Mouse (Mus musculus) cerebellum, adult 8-10 months (tissue): ENCODE data around the gene Mlana.

Source experiments
- DNase-seq: peaks from one replicate; pipeline ENCODE4 v3.0.0; 2022

The Mlana gene

DNA sequence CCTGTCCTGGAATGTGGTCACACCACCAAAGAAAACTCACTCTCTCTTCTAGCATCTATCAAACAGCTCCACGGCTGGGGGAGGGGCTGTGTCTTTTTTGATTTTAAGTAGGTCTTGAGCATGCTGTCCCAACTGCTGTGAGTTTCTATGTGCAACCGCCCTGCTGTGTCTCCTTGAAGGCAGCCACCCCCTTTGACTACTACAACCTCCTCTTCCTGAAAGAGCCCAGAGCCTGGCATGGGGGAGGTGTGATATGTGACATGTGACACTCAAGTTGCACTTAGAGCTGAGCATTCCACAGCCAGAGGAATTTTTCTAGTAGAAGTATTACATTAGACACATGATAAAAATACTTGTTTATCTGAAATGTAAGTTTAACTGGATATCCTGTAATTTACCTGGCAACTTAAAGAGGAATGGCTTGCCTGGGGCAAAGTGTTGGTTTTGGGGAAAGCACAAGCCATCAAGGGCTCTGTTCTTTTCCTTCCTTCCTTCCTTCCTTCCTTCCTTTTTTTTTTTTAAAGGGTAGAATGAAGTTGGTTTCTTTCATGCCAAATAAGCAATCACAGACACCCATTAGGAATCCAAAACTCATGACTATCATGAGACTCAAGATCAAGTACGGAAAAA is at the start of gene Mlana:
Gene Mlana, plus strand, starts transcription at position 580 of the 630 bp plus-strand sequence.
- DNase-seq: no peak

DNA sequence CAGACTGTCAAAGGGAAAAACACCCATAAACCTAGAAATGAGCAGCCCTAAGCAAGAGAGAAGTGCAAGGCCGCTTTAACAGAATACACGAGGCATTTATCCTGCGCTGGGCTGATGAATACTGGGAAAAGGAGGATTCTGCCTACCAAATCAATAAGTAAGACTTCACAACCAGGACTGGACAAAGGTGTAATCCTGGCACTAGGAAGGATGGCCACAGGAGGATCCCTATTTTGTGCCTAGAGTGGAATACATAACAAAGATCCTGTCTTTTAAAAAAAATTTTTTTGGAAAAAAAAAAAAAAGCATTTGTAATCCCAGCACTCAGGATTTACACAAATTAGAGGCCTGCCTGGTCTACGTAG is 49.1 kb upstream of the Mlana start:
- no peak for DNase-seq

DNA sequence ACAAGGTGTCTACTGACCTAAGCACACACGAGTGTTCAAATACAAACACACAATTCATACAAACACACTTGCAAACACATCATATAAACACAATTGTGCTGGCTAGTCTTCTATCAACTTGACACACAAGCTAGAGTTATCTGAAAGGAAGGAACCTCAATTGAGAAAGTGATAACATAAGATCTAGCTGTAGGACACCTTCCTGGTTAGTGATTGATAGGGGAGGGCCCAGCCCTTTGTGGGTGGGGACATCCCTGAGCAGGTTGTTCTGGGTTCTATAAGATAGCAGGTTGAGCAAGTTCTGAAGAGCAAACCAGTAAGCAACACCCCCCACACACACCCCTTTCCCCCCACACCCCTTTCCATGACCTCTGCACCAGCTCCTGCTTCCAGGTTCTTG is 47.9 kb upstream of the Mlana start:
- DNase-seq: no peak

DNA sequence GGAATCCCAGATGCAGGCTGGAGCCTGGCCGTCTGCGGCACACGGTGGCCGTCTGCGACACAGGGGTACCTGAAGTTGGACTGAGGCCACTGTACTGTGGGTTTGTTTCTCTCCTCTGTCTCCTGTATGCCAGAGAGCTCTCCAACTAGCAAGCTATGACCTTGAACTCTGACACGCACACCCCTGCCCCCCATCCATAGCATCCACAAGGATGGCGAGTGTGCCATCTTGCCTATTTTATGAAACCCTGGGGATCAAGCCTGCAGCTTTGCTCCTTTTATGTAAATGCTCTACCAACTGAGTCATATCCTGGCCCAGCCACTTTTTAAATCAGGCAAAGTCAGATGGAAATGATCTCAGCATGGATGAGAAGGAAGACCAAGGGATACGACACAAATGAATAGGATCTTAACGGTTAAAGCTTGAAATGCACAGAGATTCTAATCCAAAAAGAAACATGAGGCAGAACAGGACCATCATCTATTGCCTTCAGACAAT is 43.8 kb upstream of the Mlana start:
- no peak for DNase-seq

DNA sequence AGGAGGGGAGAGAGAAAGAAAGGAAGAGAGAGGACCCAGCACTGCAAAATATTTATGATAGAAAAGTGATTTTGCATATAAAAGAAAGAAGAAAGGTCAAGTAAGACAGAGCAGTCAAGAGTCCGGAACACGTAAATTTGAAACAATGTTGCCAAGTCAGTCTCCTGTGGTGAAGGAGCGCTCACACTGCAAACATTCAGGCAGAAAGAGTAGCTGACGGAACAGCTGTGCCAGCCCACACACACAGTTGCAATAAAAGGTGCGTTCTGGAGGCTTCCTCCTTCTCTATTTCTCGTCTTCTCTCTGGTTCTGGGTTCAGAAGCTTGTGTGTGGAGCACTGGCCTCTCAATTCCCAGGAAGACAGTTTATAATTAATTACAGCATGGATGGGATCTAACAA is 42.5 kb upstream of the Mlana start:
- no peak for DNase-seq

DNA sequence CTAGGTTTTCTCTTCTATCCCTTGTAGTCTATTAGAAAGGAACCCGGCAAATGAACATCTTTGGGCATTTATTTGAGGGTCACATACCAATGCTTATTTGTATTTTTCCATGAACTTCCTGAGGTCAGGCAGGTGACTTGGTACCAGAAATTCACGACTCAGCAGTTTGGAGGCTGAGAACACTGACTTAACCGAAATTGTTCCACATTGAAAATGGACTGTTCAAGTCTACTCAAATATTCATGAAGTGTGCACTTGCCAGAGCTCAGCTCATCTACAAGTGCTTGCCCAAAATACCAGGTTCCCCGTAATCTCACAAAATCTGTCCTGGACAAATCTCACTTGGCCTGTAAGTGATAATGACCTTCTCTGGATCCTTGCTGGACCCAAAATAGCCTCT is 41.6 kb upstream of the Mlana start:
- no peak for DNase-seq

DNA sequence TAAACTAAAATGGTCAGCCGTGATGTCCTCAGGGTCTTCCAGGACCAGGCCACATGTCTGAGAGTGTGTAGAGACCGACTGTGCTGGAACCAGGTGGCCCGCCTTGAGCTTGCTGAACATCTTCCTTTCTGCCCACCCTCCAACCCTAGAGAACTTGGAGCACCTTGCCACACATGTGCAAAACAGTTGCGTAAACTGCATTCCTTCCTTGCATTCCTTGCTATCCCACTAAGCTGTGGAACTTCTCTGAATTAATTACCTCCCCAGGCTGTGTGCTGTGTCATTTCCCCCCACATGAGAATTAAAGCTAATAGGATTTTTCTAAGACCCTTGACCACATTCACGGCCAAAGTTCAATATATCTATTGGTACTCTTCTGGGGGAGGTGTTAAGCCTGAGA is 41.0 kb upstream of the Mlana start:
- DNase-seq: no peak

DNA sequence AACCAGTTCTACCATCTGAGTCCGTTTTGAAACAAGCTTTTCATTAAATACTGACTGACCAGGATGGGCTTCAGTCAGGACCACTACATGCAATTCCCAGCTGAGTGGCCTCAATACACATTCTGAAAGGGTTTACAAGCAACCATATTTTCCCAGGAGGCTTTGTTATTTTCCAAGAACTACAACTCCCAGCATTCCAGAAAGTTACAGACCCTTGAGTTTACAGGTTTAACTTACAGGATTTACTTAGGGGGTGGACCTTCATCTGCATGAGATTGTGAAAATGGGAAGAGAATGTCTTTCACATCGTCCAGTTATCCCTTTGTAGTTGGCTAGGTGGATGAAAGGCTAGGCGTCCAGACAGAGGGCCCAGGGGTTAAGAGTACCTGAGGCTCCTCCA is 40.6 kb upstream of the Mlana start:
- no peak for DNase-seq

DNA sequence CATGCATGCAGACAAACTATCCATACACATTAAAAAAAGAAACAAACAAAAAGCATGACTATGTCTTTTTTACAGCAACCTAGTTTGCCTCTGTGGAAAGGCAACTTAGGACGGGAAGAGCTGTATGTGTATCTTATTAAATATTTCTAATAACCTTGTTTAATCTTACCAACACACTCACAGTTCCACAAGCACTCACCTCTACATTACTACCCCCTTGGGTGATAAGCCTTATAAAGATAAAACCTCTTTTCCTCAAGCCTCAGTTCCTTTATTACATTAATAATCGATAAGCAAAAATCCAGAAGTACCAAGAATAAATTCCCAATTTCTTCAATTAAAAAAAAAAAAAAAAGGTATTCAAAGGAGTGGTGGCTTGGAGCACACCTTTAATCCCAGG is 40.1 kb upstream of the Mlana start:
- DNase-seq: no peak

DNA sequence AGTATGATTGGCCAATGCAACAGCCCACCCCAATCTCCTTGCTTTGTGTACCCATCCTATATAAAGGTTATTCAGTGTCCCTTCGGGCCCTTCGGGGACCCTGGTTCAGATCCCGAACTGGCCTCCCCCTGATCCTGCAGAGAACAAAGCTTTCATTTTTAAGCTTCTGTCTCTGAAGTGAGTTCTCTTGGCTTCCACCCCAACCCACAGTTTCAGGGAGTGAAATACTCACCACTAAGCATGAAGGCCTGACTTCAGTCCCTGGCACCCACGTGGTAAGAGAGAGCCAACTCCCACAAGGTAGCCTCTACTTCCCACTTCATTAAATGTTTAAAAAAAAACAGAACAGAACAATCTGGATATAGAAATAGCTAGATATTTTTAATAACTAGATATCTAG is 38.8 kb upstream of the Mlana start:
- DNase-seq: no peak

DNA sequence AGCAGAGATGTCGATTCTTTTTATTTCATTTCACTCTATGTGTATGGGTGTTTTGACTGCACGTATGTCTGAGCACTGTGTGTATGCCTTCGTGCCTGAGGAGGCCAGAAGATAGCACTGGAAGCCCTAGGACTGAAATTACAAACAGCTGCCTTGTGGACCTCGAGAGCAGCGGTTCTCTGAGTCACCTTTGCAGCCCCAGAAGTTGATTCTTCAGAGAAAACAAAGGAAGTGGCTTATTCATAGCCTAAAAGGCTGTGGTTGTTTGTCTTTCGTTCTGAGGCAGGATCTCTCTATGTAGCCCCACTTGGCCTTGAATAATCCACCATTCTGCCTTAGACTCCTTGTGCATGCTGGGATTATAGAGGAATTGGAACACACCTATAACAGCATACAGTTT is 37.9 kb upstream of the Mlana start:
- no peak for DNase-seq

DNA sequence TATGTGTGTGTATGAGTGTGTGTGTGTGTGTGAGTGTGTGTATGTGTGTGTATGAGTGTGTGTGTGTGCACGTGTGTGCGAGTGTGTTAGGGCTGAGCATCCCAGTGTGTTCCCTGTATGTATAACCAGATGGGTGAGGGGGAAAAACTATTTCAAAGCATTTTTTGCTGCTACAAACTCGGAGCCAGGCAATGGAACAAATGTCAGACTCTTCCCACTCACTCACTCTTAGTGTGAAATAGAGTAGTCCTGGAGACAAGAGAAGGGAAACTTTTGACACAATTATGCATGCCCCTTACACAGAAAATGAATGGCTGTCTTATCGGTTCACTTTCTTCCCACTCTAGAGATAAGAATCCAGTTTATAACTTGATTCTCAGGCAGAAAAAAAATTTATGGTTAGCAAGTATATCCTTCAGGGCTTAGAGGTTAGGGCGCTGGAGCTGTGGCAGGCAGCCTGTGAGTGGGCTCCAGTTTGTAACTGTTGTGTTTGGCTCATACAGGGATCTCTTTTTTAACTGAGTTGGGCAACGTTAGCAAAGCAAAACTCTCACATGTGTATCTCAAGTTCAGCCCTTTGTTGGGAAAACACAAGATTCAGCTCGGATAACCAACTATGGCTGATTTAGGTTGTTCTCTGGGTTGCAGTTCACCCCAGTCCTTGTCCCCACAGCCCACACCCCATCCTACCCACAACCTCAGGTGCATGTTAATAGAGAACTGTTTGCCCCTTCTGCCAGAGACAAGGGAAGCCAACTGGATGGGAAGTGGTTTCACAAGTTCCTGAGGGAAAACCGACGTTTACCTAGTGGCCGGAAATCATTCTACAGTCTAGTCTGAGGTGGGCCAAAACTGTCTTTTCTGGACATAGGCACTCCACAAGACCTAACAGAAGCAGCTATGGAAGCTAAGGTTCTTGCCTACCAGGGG is 36.5 kb upstream of the Mlana start:
- DNase-seq: no peak

DNA sequence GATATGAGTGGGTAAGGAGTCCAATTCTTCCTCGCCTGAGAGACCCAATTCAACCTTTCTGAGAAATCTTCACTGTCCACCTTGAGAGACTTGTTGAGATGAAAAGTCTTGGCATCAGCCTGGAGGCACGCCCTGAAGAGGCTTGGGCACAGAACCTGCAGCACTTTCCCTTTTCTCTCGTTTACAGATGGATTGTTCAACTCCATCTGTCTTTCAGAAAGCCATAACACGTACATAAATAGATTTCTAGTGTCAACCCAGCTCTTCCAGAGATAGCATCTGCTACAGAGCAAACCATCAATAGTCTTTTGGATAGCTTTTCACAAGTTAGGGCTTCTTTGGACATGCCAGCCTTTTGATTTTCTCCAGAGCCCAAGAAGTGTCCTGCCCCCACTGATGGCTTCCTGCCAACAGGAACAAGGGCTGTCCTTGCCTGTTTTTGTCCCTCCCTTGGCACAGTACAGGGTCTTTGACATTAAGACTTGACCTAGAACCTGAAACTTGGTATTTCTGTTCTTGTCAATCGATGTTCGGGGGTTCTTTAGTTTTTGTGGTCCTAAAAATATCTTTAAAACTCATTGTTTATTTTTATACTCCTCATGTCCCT is 35.5 kb upstream of the Mlana start:
- no peak for DNase-seq

DNA sequence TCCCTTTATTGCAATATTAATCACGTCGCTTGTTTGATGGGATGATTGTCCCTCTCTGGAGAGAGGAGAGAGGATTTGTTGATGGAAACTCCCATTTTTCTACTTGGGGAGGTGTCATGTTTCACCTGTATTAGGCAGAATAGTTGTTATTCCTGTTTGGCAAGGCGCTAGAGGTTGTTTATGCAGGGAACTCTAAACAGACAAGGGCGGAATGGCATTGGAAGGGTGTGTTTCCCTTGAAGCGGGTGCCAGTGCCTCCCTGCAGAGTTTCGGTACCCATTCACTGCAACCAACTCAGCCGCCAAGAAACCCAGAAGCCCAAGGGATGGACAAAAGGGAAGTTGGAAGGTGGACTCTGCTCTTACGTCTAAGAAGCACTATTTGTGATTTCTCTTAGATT is 33.8 kb upstream of the Mlana start:
- DNase-seq: no peak

DNA sequence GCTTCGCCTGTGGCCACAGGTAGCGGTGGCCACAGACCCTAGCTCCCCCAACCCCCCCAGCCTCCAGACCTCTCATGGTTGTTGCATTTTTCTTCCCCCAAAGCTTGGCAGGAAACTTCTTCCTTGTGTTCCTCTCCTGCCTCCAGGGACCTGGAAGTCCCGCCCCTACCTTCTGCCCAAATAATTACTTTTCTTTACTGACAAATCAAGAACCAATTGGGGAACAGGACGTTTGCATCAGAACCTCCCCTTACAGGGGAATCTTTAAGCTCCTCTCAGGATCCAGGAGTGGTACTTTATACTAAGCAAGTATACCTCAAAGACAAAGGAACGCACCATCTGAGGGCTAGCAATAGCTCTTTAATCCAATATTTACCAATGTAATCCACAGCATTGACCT is 32.7 kb upstream of the Mlana start:
- DNase-seq: no peak

DNA sequence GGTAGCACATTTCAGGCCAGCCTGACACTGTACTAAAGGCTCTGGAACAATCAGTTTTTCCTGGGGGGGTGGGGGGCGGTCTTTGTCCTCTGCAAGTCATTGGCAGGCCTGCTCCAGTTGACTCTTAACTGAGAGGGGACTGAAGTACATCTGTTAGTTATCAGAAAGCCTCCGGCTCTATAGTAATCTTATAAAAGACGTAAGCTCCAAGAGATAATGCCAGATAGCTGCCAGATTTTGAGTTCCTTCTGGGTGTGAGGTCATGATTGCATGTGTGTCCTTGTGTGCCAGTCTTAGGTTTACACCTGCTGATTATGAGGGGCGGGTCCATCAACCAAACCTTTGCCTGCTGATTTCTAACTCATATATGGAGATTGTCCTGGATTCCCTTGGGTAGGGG is 31.5 kb upstream of the Mlana start:
- no peak for DNase-seq

DNA sequence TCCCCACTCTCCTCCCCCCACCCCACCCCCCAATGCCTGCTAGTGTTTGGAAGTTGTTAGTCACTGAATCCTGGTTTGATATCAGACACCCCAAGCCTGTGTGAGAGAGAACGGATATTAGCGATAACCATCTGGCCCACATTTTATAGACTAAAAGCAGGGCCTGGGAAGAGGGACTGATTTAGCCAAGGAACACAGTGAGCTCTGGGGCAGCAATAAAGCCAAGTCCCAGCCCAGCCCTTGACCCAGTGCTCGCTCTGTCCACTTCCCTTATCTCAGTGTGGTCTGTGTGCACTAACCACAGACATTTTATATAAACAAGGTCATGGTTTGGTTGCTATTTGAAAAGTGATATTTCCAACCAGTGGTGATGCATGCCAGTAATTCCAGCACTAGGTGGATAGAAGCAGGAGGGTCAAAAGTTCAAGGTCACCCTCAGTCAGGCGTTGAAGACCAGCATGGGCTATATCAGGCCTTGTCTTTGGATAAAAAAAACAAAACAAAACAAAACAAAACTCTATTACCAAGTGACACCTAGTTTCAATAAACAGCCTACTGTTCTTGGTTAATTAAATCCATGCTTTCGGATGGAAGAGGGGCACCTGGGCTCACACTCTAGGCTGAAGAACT is 30.5 kb upstream of the Mlana start:
- DNase-seq: no peak

DNA sequence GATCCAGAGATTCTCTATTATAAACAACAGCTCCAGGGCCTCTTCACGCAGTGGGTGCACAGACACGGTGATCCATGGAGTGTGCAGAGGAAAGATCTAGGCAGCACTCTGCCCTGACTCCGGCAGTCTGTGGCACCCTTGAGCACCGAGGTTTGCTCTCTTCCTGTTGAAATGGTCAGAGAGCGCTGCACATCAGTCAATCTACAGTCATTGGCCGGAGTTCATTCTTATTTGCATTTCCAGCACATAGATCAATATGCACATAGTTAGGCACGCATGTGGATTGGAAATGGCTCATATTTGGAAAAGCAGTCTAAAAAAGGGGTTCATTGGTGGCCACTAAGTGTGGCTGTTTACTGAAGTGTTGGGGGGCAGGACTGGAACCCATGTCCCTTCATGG is 29.5 kb upstream of the Mlana start:
- DNase-seq: no peak

DNA sequence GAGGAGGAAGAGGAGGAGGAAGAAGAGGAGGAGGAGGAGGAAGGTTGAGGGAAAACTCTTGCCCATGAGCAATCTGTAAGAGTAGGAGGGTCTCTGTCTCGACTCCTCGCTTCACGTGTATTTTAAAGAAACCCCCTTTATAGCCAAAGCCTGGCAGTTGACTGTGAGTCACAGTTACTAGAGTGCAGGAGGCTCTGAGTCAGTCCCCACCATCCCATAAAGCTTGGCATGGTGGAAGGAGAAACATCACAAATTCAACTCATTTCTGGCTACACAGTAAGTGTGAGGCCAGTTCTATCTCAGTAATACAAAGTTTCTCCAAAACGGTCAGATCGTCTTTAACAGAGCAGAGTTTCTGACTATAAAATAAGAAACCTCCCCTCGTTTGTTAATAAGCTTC is 27.4 kb upstream of the Mlana start:
- DNase-seq: no peak

DNA sequence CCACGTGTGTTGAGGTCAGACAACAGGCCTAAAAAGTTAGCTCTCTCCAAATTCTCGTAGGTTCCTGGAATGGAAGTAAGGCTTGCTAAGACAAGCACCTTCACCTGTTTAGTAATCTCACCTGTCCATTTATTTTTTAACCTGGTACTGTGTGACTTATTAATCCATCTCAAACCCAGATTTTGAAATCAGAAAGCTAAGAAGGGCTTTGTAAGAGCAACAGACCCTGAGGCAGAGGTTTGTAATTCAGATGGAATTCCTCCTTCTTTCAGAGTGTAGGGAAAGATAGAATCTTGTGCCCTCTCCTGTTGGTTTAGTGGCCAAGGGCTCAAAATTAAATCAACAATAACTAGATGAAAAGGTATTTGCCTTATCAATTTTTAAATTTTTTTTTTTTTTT is 26.5 kb upstream of the Mlana start:
- no peak for DNase-seq

DNA sequence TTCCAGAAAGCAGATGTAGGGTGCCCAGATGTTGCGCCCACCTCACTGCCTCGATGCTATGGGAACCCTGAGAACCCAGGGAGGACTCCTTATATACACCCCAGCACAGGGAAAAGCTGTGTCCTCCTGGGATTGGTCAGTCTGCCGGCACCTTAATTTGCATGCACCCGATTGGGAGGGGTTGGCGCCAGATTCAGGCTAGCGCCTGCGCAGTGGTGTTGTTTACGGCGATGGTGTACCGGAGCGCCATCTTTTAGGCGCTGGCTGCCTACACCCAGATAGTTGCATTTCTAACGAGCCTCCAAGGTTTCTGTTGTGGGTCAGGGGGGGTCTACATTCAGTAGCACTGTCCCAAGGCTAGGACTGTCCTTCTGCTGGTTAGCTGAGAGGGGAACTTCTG is 25.0 kb upstream of the Mlana start:
- DNase-seq: no peak

DNA sequence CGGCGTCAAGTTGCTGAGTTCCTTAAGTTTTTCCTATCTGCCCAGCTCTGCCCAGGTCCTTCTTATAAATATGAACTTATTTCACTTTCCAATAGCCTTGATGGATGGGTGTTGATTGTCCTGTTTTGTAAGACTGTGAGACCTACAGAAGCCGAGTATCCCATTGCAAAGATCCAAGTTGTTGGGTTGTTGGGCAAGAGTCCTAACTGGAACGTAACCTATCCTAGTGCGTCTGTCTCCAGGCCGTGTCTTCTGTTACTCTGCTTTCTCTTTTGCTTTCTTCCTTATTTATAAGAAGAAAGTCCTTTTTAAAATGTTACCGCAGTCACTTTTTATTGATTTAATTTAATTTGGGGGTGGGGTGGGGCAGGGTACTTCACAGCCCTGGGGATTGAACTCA is 22.7 kb upstream of the Mlana start:
- no peak for DNase-seq

DNA sequence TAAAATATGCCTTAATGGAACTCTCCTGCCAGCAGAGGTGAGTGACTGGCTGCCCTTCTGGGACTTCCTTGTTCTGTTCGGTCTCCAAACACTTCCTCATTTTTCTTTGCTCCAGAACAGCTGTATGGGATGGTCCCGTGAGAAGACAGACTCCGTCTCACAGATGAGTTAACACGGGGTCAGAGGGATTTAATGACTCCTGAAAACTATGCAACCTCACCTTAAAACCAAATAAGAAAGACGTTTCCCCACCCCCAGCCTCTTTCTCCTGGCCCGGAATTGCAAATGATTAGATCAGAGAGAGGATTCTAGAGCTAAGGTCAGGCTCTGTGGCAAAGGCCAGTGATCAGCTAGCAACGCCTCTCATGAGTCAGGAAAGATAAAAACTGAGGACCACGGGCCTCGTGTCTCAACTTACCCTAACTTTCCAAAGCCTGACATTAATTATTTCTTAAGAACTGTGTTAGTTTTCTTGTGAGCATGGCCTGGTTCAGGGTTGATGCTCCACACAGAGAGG is 22.0 kb upstream of the Mlana start:
- DNase-seq: no peak
